Mouse (Mus musculus) right cerebral cortex, postnatal 10 days (tissue): ENCODE measurements around the gene B4galt2.

Experiments
- DNase-seq, 2 experiments: peaks; one replicate each; pipeline ENCODE4 v3.0.0; 2021; ENCODE audit warnings: low spot score in 2 of 2

B4galt2 gene

DNA sequence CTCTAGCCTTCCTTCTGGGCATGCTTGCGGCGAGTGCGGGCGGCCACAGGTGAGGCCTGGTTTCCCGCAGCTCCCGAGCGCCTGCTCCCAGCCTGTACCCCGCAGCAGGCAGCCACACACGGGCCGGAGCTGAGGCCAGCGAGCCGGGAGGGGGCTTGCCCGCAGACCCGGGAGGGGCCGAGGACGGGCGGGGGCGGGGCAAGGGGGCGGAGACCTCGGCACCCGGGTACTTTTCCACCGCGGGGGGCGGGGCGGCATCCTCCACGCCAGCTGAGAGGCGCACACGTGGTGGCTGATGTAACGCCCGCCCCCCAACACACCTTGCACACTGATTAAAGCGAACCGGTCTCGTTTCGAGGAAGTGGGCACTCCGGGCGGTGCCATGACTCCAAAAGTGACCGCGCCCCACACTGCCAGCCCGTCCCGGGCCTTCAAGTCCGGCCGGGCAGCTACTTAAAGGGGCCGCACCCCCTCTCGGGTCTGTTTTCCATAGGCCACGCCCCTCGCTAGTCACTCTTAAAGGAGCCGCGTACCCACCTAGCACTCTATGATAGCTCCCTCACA lies 47.0 kb downstream of the B4galt2 start:
- DNase-seq, result peak; percentile 92 to 94

DNA sequence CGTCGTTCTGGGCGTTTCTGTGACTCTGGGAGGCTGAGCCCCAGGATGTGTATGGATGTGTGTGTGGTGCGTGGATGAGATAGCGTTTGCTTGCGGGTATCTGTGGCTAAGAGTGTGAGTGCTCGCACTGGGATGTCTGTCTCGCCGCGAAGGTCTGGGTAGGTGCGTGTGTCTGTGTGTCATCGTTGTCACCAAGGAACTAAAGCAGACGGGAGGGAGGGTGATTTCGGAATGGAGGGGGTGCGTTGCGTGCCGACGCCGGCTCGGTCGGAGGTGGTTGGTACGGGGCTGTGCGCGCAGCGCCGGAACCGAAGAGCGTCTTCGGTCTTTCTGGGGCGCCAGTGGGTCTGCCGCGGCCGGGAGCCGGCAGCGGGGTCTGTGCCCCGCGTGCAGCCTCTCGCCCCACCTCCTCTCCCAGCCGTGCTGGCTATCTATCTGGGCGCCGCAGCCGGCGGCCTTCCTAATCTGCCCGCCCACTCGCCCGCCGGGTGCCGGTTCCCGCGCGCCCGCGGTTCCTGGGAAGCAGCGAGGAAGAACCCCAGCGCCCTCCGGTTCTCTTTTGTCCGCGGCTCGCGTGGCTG lies 47.7 kb downstream of the B4galt2 start:
- DNase-seq, result peak; percentile 77 to 82

DNA sequence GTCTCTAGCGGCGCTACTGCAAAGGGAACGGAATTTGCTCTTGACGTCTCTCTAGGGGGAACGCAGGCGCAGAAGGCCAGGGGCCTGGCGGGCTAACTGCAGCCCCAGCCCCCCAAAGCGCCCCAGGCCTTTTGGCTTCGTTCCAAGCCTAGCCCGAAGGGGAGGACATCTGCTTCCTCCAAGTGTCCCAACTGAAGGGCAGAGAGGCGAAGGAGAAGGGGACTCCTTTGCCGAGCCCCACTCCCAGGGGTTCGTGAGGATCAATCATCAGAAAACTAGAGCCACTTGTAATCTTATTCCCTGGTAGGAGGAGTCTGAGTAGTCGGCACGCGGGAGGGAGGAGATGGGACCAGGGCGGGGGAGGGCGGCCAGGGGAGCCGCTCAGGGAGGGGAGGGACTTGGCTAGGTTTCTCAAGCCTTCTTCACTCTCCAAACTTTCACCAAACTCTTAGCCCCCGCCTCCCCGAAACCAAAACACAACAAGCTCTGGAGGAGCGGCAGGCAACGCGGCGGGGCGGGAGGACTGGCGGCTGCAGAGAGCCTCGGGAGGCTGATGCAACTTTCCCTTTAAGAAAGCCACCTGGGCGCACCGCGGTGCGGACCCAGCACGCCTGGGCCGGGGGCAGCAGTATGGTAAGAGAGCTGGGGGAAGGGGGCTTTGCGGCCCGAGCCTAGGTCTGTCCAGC lies 48.3 kb downstream of the B4galt2 start:
- DNase-seq, result peak; percentile 76 to 79

DNA sequence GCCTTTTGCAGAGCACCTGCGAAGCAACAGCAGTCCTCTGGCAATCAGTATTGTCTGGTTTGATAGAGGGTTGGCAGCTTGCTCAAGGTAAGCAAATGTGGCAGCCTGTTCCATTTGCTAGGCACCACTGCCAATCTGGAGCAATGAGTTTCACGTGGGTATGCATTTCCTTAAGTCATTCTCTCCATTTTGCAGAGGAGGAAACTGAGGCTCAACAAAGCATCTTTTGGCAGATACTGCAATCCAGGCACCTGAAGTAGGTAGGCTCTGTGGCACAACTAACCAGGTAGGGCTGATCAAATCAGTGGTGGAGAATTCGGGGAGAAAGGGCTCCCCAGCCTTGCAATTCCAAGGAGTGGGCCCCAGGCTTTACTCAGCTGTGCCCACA lies 48.8 kb downstream of the B4galt2 start, which contains the start of gene Slc6a9:
Gene Slc6a9, plus strand, starts transcription at position 50 of the 388 bp plus-strand sequence.
- DNase-seq, result no peak

DNA sequence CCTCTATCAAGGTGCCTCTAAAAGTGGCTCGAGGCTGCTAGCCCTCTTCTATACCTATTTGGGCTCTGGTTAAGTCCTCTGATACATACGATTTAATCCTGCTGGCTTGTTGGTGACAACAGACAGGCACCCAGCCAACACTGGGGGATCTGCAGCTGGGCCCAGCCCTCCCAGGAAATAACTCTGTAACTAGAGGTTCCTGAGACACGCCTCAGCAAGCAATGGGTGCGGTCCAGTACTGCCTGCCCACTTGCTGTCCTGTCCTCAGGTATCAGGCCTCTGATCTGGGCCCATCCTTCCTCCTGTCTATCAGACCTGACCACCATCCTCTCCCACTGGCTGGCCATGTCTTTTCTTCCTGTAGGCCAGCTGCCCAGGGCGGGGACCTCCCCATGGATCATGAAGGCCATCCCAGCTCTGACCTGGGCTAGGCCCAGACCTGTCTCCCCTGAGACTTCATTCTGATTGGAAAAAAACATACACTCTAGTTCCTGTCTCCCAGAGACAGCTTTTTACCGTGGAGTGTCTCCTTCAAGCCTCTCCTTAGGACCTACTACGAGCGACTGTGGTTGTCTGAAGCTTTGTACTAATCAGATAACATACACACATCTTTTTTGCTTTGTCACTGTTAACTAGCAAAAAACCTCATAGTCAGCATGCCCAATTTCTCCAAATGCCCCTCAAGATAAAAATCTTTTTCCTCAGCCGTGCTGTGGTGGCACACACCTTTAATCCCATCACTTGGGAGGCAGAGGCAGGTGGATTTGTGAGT lies 51.2 kb downstream of the B4galt2 start:
- DNase-seq, result no peak

DNA sequence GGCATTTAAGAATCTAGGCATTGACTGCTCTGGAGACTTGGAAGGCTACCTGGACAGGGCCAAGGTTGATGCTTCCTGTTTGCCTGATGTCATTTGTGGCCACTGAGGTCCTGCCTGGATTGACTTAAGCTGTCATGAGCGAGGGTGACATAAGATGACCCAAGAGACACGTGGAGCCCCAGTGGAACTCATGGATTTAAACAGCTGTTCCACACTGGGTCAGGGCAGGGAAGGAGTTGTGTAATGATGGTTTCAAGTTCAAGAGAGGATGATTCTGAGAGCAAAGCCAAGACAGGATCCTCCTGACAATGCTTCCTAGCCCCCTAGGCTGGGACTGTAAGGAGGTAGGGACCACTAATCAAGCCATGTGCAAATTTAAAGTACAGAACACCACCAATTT lies 51.8 kb downstream of the B4galt2 start:
- no peak for DNase-seq

DNA sequence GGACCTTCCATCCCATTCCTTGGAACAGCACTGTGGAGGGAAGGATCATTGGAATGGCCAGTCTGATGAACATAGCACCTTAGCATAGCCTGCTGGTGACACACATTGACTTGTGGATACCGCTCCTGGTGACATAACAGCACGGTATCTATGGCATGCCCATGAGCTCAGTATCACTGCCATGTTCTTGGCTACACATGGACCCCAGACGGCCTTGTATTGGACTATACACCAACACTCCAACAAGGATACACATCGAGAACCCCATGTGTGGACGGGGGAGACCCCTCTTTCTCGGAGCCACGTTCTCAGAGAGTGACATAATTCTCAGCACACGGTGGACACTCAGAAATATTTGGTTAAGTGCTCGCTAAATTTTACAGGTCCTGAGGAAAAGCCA lies 52.5 kb downstream of the B4galt2 start:
- no peak for DNase-seq

DNA sequence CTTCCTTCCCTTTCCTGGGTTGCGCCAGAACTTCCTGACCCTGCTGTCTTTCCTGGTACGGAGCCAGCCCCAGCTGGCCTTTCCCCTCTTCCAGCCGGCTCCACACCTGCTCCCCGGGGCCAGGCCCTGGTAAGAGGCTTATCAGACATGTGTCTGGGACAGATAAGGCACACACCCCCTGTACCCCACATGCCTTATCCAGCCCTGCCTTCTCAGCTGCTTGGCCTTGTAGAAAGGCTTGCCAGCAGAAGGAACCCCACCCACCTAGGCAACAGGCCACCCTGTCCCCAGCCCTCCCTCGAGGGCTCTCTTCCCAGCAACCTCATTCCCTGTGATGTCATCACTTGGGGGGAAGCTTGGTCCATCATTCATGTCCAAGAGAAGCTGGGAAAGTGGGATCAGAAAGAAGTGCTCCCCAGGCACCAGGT lies 53.1 kb downstream of the B4galt2 start:
- DNase-seq, result no peak

DNA sequence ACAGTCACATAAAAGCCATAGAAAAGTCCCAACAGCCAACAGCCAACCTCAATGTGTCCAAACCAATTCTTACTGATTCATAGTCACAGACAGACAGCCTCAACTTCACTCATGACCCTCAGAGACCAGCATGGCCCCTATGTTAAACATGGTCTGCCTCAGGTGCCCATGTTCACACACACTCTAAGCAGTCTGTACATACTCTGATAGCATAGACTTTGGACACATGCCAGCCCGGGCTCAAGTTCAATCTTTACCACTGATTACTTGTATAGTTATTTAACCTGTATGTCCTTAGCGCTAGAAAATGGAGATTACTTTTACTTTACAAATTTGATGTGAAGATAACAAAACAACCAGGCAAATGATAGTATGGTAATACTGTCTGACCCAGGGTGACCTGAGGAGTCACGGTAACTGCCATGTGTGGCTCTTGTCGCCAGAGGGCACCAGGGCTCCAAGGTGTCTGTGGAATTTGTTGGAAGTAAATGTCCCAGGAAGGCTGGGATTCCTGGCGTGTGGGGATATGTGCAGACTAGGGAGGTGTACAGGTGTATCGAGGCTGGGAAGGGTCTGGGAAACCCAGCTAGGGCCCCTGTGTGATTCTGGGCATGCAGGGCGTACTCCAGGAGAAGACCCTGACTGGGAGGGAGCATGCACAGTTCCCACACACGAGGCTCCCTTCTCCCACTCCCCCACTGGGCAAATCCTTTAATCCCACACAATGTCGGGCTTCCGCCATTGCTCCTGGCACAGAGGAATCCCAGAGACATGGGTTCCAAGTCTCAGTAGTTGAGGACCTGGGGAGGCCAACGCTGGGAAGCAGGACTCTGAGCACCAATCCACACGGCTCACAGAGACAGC lies 53.8 kb downstream of the B4galt2 start:
- peak; percentile 57 to 68 for DNase-seq

DNA sequence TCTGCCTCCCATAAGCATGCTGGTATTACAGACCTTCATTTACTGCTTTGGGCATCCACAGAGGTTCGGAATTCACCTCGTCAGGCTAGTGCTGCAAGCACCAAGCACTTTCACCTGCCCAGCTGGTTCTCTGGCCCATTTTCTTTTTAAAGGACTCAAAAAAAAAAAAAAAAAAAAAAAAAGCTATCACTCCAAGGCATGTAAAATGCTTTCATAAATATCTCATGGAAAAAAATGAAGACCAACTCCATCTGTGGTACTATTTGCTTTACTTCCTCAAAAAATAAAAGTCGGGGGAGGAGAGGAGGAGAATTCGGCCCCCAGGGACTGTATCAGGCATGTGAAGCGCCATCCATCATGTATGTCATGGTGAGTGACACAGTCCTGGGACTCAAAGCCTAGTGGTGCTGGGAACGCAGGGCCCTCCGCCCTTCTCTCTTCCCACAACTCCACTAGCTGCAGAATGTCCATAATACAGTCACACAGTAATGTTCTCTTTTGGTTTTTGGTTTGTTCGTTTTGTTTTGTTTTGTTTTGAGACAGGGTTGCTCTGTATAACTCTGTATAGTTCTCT lies 54.6 kb downstream of the B4galt2 start:
- no peak for DNase-seq
